Mouse (Mus musculus) skeletal muscle tissue, adult 2 months (tissue): ENCODE data around the gene Irak4.

Experiments used
- DNase-seq: peaks from one replicate; pipeline ENCODE4 v3.0.0-alpha.2; 2012; ENCODE audit warnings: low read depth, low spot score

The Irak4 gene

GRCm38 (mm10) chr15:94620909-94621308 lies 77.5 kb downstream of the Irak4 start:
- DNase-seq, result no peak

- DNase-seq, result no peak
Observed at GRCm38 (mm10) chr15:94628463-94628829, 85.0 kb downstream of the Irak4 start.

- peak; percentile 27 for DNase-seq
Observed at GRCm38 (mm10) chr15:94628830-94629601, 85.6 kb downstream of the Irak4 start, which contains the start of gene Tmem117. Gene Tmem117, plus strand, starts transcription at chr15:94629232.

- DNase-seq, result no peak
Observed at GRCm38 (mm10) chr15:94630553-94630952, 87.1 kb downstream of the Irak4 start.
